Mouse (Mus musculus): ENCODE data around the gene Snx6. TPM values are rescaled to one million over a fixed set of nuclear protein-coding genes. Genes with fewer than 3 reads are reported as not detected.

The Snx6 gene
- 79.4 TPM for polyA plus RNA-seq (2014; fragmentation: Illumina TruSeq; extraction: RNeasy Lipid Tissue Mini Kit (QIAGEN cat#74804); ENCODE audit: low read depth, low replicate concordance)

GRCm38 (mm10) chr12:54795153-54795998 is at the start of gene Snx6:
Gene Snx6 (minus strand): TSS chr12:54795703.

Other genes starting within 250 kb of the Snx6 start
- 122 TPM for gene Sptssa, start 139.1 kb downstream of the Snx6 start, polyA plus RNA-seq (2014; fragmentation: Illumina TruSeq; extraction: RNeasy Lipid Tissue Mini Kit (QIAGEN cat#74804); ENCODE audit: low read depth, low replicate concordance)
- gene Eapp, start 99.8 kb downstream of the Snx6 start, polyA plus RNA-seq (2014; fragmentation: Illumina TruSeq; extraction: RNeasy Lipid Tissue Mini Kit (QIAGEN cat#74804); ENCODE audit: low read depth, low replicate concordance) = 29.3 TPM
- 89.2 TPM for gene Cfl2, start 67.2 kb upstream of the Snx6 start, polyA plus RNA-seq (2014; fragmentation: Illumina TruSeq; extraction: RNeasy Lipid Tissue Mini Kit (QIAGEN cat#74804); ENCODE audit: low read depth, low replicate concordance)
- not detected for gene Gm20403, start 190.8 kb upstream of the Snx6 start, polyA plus RNA-seq (2014; fragmentation: Illumina TruSeq; extraction: RNeasy Lipid Tissue Mini Kit (QIAGEN cat#74804); ENCODE audit: low read depth, low replicate concordance)
- 10.4 TPM for gene Baz1a, start 218.6 kb upstream of the Snx6 start, polyA plus RNA-seq (2014; fragmentation: Illumina TruSeq; extraction: RNeasy Lipid Tissue Mini Kit (QIAGEN cat#74804); ENCODE audit: low read depth, low replicate concordance)